Mouse (Mus musculus) E14TG2a.4 (cell line): Measurements from ENCODE around the gene Ywhab.

Experiments
- CTCF ChIP-seq: conservative IDR thresholded peaks from 2 replicates; pipeline ENCODE4 v1.5.1; 2014; ENCODE audit warnings: low read length
- NANOG ChIP-seq: IDR thresholded peaks from 2 replicates; pipeline ENCODE4 v1.6.1; 2014; ENCODE audit warnings: borderline replicate concordance, low read length, mixed read lengths
- POU5F1 ChIP-seq: IDR thresholded peaks from 2 replicates; pipeline ENCODE4 v1.6.1; 2014; ENCODE audit warnings: low read length, borderline replicate concordance

DNA sequence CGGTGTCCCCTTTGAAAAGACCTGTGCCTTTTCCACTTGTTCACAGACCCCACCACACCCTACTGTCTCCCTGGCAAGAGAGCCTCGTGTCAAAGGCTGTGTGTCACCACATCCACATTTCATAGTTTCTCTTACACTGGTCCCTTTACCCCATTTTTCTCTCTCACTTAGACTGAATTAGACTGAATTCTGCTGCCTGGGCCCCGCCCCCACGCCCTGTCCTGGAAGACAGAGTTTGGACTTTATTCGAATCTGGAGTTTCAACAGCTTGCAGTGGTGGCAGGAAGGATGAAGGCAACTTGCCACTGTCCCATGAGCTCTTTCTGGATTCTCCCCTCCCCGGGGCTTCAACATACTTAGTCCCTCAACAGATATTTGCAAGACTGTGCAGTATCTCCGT, 29.1 kb upstream of the Ywhab start:
- TF ChIP-seq CTCF (no peak), POU5F1 (no peak), NANOG (no peak)
